Mouse (Mus musculus) cerebellum, adult 11-12 months (tissue): ENCODE data around the gene Pcx.
"Not testable (repeated sequence)": the region's sequence is repeated elsewhere in the genome, so short reads cannot be mapped to it uniquely, and the experiment has no call there.

Source experiments
- DNase-seq: peaks from one replicate; pipeline ENCODE4 v3.0.0; 2022

The Pcx gene

GRCm38 (mm10) chr19:4555086-4555485 is 44.8 kb downstream of the Pcx start:
- DNase-seq, result no peak

DNA sequence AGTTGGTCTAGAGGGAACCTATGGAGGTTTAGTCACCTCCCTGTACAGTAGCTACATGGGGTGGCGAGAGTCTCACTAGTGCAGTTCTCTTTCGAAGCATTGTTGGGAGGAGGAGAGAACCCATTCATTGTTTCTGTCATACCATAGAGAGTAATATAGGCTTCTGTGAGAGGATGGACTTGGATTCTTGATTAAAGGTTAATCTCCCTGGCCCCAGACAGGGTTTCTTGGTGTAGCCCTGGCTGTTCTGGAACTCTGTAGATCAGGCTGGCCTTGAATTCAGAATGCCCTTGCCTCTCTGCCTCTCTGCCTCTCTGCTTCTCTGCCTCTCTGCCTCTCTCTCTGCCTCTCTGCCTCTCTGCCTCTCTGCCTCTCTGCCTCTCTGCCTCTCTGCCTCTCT is 46.5 kb downstream of the Pcx start:
- no peak for DNase-seq

- peak; percentile 33 for DNase-seq
Measured at GRCm38 (mm10) chr19:4557796-4558569, 47.7 kb downstream of the Pcx start.

- DNase-seq, result no peak
Measured at GRCm38 (mm10) chr19:4558570-4558955, 48.3 kb downstream of the Pcx start.

DNA sequence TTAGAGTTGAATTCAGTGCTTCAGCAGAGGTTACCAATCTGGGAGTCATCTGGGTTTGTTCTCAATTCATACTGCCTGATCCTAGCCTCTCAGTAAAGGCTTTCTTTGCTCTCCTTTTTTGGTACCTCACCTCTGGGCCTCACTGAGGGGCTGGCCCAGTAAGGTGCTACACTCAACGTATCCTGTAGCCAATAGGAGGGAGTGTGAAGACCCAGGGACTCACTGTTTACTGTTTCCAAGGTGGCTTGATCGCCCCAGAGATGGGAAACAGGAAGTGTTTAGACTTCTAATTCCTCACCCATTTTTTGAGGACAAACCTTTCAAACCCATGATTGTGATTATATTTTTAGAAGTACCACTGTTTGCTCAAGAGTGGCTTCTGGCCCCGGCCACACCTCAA is 48.7 kb downstream of the Pcx start:
- DNase-seq, result no peak

- DNase-seq, result no peak
Measured at GRCm38 (mm10) chr19:4559588-4559987, 49.3 kb downstream of the Pcx start.

DNA sequence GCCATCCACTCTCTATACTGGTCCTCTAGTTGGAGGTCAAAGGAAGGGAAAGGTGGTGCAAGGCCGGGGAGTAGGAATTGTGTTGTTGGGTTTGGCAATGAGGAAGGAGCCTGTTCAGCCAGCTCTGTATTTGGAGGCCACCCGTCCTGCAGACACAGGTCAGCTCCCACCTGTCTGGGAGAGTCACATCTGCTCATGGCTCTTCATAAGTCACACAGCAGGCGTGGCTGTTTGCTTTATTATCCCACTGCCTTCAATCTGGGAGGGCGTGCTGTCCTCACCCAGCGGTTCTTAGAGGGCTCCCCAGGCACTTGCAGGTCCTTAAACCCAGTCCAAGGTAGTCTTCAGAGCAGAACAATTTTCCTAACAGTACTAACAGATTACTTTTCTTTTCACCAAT is 49.9 kb downstream of the Pcx start:
- DNase-seq, result no peak

DNA sequence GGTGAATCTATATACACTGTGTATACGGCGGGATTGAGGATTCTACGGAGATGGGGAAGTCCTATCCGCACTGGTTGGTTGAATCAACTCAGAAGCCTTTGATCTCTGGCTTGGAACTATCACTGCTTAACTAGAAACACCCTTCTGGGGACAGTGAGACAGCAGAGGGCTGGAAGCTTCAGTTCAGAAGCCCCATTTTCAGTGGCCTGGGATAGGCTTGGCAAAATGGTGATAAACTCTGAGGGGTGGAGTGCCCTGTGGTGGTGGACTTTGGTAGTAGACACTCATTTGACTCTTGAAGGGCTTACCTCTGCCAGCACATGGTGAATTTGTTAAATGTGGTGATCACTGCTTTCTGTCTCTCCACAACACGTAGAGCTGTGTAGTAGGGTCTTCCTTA is 55.4 kb downstream of the Pcx start:
- DNase-seq, result no peak

DNA sequence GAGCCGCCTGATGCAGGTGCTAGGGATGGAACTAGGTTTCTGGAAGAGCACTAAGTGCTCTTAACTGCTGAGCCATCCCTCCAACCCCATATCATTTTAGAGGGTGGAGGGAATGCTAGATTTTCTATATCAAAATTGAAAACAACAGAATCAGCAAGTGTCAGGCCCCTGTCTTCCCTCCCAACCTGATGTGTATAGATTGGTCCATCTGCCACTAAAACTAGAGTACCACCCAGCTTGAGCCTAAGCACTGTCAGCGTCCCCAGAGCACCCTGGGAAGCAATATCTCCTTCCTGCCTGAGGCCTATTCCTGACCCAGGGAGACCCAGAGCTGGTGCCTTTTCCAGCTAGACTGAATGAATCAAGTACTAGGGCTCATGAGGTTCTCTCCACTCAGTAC is 56.6 kb downstream of the Pcx start:
- no peak for DNase-seq

DNA sequence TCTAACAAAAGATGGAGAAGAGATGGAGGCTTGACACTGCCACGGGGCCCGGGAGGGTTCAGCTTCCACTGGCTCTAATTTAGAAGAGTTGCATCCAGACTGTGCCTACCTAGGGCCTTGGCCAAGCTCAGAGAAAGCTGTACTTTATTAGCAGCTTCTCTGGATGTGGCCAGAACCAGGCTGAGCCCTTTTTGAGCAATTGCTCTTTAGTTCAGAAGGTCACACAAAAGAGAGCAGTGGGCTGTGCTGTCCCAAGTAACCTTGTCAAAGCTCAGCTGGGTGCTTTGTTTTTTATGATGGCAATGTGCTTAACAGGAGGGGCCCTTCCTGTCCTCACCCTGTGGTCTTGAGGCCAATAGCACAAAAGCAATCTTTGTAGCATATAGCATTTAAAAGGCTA is 57.4 kb downstream of the Pcx start:
- DNase-seq, result no peak

GRCm38 (mm10) chr19:4568832-4569231 is 58.6 kb downstream of the Pcx start:
- no peak for DNase-seq

- DNase-seq, result no peak
Measured at GRCm38 (mm10) chr19:4569356-4570236, 59.3 kb downstream of the Pcx start.

DNA sequence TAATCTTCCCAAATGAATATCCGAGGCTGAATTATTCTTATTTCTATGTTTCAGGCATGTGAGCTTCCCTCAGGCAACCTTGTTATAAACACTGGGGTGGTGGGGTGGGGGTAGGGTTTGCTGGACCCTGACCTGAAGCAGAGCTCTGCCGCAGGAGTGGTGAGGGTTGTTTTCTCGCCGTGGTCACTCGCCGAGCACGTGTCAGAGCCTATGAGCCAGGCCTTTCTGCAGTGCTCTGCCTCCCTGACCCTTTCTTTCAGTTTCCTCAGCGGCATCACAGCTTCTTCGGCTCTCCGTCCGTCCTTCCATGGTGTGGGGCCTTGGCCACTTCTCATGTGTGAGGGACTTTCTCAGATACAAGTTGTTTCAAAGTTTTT is 60.0 kb downstream of the Pcx start:
- no peak for DNase-seq

DNA sequence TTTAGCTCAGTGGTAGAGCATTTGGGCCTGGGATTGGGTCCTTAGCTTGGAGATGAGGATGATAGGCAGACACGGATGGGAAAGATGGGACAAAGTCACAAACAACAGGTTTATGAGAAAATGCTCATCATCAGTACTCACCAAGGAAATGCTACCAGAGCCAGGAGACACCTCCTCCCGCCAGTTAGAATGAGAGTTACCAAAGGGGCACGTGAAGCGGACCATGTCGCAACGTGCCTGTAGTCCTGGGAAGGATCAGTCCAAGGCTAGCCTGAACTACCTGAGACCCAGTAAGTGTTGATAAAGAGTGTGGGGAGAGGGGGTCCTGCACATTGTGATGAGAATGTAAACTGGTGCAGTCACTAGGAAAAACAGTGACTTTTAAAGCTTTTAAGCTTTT is 60.5 kb downstream of the Pcx start:
- no peak for DNase-seq

GRCm38 (mm10) chr19:4571658-4572057 is 61.4 kb downstream of the Pcx start:
- no peak for DNase-seq

GRCm38 (mm10) chr19:4572061-4572460 is 61.8 kb downstream of the Pcx start:
- no peak for DNase-seq

GRCm38 (mm10) chr19:4572467-4572866 is 62.2 kb downstream of the Pcx start:
- no peak for DNase-seq

GRCm38 (mm10) chr19:4573241-4573640 is 63.0 kb downstream of the Pcx start:
- DNase-seq, result no peak

- peak; percentile 76 for DNase-seq
Measured at GRCm38 (mm10) chr19:4578799-4579198, 68.5 kb downstream of the Pcx start.

DNA sequence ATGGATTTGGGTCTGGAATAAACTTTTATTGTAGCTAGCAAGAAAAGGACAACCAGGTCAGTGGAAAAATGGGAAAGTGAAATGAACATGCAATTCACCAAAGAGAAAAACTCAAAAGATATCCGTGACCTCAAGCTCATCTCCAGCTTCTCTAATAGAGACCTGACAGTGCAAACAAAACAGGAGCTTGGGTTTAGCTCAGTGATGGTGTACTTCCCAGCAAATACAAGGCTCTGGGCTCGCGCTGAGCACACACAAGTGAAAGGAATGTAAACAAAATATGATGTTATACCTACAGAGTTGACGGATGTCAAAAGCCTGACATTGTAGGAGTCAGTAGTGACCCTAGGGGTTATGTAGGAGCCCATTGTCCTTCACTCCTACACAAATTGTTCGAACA is 69.0 kb downstream of the Pcx start:
- no peak for DNase-seq

GRCm38 (mm10) chr19:4583856-4584255 is 73.6 kb downstream of the Pcx start:
- no peak for DNase-seq

DNA sequence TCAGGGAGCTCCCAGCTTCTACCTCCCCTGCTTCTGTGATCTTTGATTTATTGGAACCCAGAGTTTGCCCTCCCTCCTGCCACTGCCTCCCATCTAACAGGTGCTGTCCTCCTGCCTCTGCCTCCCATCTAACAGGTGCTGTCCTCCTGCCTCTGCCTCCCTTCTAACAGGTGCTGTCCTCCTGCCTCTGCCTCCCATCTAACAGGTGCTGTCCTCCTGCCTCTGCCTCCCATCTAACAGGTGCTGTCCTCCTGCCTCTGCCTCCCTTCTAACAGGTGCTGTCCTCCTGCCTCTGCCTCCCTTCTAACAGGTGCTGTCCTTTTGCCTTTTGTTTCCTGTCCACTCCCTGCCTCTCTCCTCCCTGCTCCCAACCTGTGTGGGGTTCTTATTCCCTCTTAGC is 76.5 kb downstream of the Pcx start:
- DNase-seq, result not testable (repeated sequence)

DNA sequence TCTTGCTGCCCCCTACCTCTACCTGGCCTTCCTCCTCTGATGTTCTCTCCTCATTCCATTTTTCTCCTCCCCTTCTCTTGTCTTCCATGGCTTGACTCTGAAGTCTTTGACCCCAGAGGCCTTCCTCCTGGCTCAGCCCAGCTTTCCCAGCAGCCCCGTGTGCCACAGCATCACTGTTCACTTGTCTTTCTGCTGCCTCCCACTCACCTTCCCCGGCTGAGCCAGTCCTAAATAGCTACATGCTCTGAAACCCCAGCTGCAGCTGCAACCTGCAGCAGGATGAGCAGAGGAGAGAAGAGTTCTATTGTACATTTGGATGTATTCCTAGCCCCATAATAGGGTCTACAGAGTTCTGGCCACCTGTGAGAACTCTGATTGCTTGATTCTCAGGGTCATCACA is 77.2 kb downstream of the Pcx start:
- DNase-seq, result no peak

- DNase-seq, result no peak
Measured at GRCm38 (mm10) chr19:4588430-4588829, 78.2 kb downstream of the Pcx start.
